Mouse (Mus musculus) monocyte, adult 2 months (primary cell): ENCODE data around the gene Gm9913.

ENCODE experiments used
- DNase-seq, 2 experiments: peaks; one replicate each; pipeline ENCODE4 v3.0.0; 2022; ENCODE audit warnings: low spot score in 2 of 2, low read depth in 1 of 2

The Gm9913 gene

DNA sequence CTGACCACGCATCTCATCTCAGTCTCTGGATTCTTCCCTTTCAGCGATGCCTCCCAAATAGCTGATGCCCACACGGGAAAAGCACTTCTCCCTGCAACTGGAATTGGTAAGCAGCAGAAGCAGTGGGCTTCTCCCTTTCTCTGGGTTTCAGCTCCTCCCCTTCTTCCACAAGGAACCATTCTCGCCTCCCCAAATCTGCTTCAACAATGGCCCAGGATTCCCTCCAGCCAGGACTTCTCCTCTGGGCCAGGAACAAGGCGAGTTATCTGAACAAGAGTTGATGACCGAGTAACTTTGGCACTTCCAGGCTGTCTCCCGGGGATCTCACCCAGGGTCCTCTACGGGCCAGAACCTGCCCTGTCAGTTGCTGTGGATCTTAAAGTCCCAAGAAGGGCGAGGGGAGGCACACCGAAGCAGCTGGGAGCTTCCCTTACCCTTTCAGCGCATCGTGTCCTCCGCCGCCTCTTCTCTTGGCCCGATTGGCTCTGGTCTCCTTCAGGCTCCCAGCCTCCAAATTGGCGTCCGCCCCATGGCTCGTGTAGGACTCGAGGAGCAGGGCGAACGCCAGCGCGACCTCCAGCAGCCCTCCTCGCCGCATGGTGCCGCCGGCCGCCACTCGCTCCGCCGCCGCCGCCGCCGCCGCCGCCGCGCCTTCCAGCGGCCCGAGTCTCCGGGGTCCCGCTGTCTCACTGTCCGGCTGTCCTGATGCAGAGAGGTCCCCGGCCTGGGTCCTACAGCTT, at the start of gene Gm9913:
Gene Gm9913 (plus strand): TSS at position 84 of the 740 bp plus-strand sequence.
- no peak for DNase-seq

GRCm38 (mm10) chr2:125456059-125456789, 48.7 kb upstream of the Gm9913 start:
- DNase-seq = peak in 1 of 2 experiments; percentile 5

- DNase-seq = no peak
Observed at GRCm38 (mm10) chr2:125459087-125459486, 45.8 kb upstream of the Gm9913 start.

DNA sequence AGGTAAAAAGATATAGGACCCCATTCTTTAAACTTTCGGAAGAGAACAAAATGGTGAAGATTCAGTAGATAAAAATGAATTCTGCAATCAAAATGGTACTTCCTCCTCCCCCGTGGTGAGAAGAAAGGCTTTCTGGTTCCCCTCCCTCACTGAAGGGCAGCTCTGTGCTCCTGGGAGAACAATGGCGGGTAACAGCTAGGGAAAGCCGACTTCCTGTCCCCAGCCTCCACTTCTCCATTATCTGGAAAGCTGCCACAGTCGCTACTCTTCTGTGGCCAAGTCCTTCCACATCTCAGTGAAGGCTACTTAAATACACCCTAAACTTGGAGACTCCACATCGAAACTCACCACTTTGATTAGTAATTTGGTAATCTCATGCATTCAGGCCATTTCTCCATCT, 40.9 kb upstream of the Gm9913 start:
- DNase-seq = no peak

DNA sequence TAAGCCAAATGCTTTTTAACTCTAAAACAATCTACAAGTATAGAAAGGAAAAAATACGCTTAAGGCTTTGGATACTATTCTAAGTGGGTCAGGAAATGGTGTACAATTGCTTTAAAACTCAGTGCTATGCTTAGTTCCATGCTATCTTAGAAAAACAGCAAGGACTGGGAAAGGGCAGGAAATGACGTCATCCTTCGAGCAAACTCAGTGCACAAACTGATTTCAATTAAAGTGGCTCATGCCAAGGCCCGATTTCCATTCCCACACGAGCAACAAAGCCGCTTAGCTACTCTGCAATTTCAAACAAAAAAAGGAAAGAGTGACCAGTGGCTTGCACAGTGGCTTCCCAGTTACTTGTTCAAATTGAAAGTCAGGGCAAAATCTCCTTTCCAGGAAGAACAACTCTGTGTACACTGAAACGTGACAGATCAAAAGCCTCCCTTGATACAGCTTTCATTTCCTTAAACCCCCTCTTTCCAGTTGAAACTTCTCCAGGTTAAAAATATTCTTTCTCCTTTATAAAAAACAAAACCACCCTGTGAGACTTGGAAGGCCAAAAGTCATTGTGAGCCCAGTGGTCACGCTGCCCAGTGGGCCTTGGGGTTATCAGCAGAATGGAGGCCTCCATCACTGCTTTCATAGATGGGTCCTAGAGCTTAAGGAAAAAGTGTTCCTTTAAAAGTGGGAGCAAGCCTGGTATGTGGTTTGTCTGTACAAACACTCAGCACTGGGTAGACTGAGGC, 34.2 kb upstream of the Gm9913 start:
- DNase-seq = no peak

- DNase-seq = no peak
Observed at GRCm38 (mm10) chr2:125471721-125472120, 33.2 kb upstream of the Gm9913 start.

DNA sequence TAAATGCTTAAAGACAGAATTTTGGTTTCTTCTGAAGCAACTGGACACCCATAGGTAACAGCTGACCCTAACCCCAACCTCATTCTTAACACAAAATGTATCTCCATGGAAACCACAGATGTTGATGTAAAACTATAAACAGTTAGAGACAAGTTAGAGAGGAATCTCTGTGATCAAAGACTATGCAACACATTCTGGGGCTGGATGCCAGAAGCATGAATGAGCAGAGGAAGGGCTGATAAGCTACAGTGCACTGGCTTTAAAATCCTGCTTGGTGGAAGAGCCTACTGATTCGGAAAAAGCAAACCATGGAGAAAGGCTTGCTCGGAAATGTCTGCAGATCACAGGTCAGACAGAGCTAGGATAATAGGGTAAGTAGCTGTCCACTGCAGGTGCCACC, 31.7 kb upstream of the Gm9913 start:
- DNase-seq = no peak

DNA sequence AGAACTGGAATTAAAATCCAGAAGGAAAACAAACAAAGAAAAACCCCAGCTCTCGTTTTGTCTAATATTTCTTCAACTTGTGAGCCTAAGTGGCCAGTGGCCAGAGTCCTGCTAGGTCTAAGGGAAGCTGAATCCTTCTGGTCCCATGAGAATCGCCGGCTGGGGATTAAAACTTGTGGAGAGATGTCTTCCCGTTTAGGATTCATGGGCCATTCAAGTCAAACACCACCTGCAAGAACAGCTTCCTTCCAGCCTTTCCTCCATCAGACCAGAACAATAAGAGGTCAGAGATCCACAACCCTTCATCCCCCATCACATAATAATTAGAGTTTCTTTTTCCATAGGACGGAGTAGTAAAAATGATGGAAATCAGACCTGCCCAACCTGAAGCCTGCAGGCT, 30.2 kb upstream of the Gm9913 start:
- no peak for DNase-seq

- no peak for DNase-seq
Observed at GRCm38 (mm10) chr2:125476231-125476630, 28.7 kb upstream of the Gm9913 start.

- DNase-seq = no peak
Observed at GRCm38 (mm10) chr2:125477367-125477766, 27.5 kb upstream of the Gm9913 start.

- no peak for DNase-seq
Observed at GRCm38 (mm10) chr2:125478705-125479104, 26.2 kb upstream of the Gm9913 start.

DNA sequence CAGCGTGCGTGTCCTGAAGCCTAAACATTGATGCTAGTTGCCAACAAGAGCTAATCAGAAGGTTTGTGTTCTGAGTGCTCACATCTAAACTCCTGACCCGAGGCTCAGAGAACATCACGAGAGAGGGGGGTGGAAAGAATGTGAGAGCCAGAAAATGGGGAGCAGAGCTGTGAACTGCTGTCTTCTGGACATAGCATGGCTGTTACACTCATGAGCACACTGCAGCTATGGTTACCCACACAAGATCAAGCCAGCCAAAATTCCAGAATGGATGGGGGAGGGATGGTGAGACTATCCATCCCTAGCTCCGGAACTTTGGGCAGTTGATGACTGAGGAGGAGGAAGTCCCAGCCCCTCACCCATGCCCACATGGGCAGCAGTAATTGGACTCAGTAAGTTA, 24.8 kb upstream of the Gm9913 start:
- no peak for DNase-seq

DNA sequence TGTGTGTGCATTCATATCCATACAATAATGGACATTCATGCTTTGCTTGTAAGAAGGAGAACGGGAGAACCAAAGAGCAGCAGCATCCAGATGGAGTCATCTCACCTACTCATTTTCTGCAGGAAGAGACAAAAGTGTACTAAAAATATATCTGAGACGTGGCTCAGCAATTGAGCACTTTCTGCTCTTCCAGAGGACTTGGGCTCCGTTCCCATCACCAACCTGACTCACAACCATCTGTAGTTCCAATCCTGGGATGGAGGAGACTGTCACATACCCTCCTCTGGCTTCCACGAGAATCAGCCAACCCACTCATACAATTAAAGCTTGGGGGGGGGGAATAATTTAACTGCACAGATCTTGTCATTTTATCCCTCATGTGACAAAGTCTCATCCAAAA, 23.8 kb upstream of the Gm9913 start:
- DNase-seq = no peak

DNA sequence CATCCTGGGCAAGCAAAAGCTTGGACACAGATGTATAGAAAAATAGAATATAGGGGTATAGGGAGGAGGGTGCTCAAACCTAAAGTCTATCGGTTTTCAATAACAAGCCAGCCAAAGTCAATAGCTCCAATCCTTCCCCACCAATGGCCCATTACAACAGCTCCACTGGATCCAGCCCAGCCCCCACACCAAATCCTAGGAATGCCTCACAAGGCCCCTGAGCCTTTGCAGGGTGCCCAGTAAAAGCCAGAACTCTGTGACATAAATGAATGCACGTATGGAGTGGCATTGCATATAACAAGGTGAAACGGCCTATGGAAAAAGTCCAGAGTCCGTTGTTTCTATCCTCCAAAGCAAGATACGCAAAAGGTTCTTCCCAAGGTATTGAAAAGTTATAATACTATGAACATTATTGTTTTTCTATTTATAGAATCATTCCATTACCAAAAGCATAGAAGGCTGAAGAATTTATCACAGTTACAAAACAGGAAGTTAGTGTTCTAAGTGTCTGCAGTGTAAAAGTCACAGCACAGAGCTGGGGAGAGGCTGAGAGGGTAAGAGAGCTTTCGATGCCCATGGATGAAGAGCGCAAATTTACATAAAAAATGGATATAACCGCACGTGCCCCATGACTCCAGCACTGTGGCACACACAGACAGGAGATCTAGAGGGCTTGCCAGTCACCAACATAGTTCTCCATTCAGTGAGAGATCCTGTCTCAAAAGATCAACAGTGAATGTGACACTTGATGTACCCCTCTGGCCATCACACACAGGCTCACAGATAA, 23.2 kb upstream of the Gm9913 start:
- DNase-seq = no peak

DNA sequence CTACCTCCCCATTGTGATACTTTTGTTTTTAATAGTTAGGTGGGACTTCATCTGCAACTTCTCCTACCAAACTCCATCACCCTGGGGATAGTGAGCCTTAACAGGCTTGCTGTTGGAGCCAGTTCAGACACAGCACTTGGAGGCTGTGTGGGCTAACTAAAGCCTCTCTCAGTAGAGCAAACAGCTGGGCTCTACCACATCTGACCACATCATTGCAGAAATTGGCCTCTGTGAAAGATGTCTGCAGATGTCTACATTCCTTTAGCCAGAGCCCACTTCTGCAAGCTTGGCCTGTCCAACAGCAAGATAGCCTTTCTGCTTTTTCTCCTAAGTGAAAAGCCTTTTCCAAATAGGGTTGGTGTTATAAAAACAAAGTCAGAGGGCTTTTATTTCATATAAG, 20.7 kb upstream of the Gm9913 start:
- DNase-seq = no peak

DNA sequence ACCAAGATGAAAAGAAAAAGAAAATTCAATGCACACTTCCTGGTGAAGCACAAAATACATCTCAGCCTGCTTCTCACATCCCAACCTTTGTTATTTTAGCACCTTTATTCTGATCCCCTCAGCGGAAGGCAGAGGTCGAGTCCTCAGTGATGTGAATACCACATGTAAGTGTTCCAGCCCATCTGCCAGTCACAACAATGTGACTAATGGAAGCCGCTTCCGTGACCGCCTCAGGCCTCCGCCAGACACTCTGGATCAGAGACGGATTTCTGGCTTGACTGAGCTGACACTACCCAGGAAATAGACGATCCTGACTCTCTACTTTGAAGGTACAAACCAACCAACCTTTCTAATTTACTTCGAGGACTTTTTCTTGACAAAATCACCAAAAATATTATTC, 20.0 kb upstream of the Gm9913 start:
- no peak for DNase-seq

DNA sequence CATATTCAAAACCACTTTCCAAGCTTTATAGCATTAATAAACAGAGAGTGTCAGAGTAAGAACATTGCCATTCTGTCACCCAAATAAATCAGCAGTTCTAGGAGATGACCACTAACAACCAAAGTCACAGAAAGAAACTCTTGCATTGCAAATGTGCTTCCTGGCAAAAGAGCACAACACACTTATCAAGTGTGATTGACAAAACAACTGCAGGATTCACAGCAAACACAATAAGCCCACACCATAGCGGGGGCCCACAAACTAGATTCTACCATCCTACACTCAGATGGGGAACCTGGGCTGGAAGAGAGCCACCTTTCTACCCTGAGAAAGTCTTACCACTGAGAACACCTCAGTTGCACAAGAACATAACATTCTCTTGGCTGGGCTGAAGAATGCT, 14.9 kb upstream of the Gm9913 start:
- DNase-seq = no peak

GRCm38 (mm10) chr2:125492050-125492900, 12.6 kb upstream of the Gm9913 start:
- DNase-seq = no peak

GRCm38 (mm10) chr2:125494291-125494690, 10.6 kb upstream of the Gm9913 start:
- no peak for DNase-seq
